Mouse (Mus musculus) cortical plate, adult 2 months (tissue): ENCODE measurements at regions not wholly inside any gene's neighbourhood (a gene's known extent, or its start where the extent isn't known, plus 50 kb on each side); places are given as distances from the start of the nearest gene placed in this dataset.

ENCODE experiments used
- H3K27ac ChIP-seq: fragments of 200-500 bp; 2 replicates; pipeline ENCODE4 v1.5.1; 2012; ENCODE audit warnings: low read length, control low read depth, inconsistent platforms; ENCODE audit not compliant: insufficient read depth
- H3K4me1 ChIP-seq: fragments of 200-500 bp; 2 replicates; pipeline ENCODE4 v1.6.1; 2011; ENCODE audit warnings: low read length; ENCODE audit not compliant: control insufficient read depth, insufficient read depth
- H3K4me3 ChIP-seq: fragments of 200-500 bp; 2 replicates; pipeline ENCODE4 v1.5.1; 2011; ENCODE audit warnings: mild to moderate bottlenecking, low read length, control low read depth; ENCODE audit not compliant: insufficient read depth
- CTCF ChIP-seq: fragments of 200-500 bp; IDR thresholded peaks from 2 replicates; pipeline ENCODE4 v1.5.1; 2011; ENCODE audit warnings: mild to moderate bottlenecking, control low read depth, low read length; ENCODE audit not compliant: insufficient read depth; ENCODE audit errors: extremely low read depth
- POLR2A ChIP-seq: fragments of 200-500 bp; IDR thresholded peaks from 2 replicates; pipeline ENCODE4 v1.6.1; 2011; ENCODE audit warnings: mild to moderate bottlenecking, low read length, control low read depth; ENCODE audit not compliant: insufficient read depth; ENCODE audit errors: extremely low read depth

DNA sequence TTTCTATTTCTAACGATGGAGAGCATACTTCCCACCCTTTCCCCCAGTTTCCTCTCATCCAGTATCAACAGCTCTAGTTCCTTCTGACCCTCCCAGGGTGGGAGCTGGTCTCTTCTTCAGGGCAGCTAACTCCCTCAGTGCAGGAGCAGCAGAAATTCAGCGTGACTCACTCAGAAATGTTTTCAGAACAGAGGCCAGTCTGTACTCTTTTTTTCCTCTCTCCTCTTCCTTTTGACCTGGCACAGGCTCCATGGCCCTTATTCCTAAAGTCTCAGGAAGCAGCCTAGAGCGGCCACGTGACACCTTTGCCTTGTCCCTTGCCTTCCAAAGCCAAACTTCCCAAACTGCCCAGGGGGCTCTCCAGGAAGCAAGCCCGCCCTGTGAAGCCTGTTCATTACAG, 55.4 kb downstream of the Pja1 start:
- Histone ChIP-seq H3K4me1 (no peaks in the 10 kb centered on the region), H3K4me3 (no peak overlapping the region), H3K27ac (no peak overlapping the region)
- TF ChIP-seq POLR2A (no peak), CTCF (no peak)

DNA sequence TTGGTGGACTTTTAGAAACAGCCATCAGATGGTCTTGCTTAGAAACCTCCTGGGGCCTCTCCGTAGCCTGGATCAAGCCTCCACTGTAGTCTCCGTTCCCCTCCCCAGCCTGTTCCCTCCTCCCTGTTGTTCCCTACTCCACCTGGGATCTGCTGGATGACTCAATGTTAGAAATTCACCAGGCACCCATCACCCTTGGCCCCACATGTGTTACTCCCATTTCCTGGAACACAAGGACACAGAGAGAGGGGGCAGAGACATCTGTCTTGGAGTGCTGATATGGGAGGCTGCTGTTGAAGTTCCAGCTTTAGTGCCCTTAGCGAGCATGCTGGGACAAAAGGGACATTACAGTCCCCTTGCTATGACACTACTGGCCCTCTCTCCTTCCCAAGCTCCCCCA, 60.1 kb downstream of the Pja1 start:
- no peak overlapping the region for H3K4me3 ChIP-seq
- no peak overlapping the region for H3K27ac ChIP-seq
- TF ChIP-seq POLR2A (no peak), CTCF (no peak)
- H3K4me1 ChIP-seq = peaks cover 3% of the 10 kb centered on the region

- Histone ChIP-seq H3K4me1 (peaks cover 3% of the 10 kb centered on the region), H3K4me3 (no peak overlapping the region), H3K27ac (no peak overlapping the region)
- TF ChIP-seq POLR2A (no peak), CTCF (no peak)
Observed at GRCm38 (mm10) chrX:99409858-99410257, 61.2 kb downstream of the Pja1 start.

- Histone ChIP-seq H3K27ac (no peak overlapping the region), H3K4me1 (peaks cover 3% of the 10 kb centered on the region), H3K4me3 (no peak overlapping the region)
- TF ChIP-seq POLR2A = no peak
- TF ChIP-seq CTCF = no peak
Observed at GRCm38 (mm10) chrX:99409331-99409730, 61.7 kb downstream of the Pja1 start.

DNA sequence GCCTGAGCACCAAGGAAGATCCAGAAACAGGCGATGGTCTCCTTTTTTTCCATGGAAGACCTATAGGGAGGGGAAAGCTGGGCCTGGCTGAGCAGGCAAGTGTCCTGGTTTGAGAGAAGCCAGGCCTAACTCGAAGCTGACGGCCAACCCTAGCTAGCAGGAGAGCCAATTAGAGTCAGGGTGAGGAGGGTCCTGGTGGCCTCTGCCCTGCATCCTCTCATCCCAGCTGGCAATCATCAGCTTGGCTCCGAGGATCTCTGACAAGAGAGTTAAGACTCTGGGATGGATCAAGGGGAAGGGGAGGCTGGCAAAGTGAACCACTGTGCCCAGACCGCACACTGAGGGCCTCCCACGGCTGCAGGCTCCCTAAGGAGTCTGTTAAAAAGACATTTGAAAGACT, 62.3 kb downstream of the Pja1 start:
- Histone ChIP-seq H3K4me1 (peaks cover 3% of the 10 kb centered on the region), H3K27ac (no peak overlapping the region), H3K4me3 (no peak overlapping the region)
- no peak for TF ChIP-seq CTCF

DNA sequence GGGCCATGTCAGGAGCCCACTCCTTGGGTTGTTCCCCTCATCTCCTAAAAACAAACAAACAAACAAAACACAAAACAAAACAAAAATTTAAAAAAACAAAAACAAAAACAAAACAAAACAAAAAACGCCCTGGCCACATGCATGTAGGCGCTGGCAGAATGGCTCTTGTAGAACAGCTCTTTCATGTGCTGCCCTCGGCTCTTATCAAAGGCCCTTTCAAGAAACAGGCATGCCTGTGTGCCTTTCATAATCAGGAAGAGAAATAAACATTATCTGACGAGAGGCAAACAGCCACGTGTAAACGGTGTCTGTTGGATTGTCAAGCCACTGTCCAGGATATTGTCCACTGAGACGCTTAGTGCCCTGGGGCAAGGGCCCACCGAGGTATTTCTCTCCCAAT, 65.2 kb downstream of the Pja1 start:
- no peak for TF ChIP-seq POLR2A
- TF ChIP-seq CTCF = no peak
- Histone ChIP-seq H3K27ac (no peak overlapping the region), H3K4me3 (no peak overlapping the region), H3K4me1 (peaks cover 3% of the 10 kb centered on the region)

- Histone ChIP-seq H3K4me3 (no peak overlapping the region), H3K27ac (no peak overlapping the region), H3K4me1 (no peaks in the 10 kb centered on the region)
- TF ChIP-seq POLR2A (no peak), CTCF (no peak)
Observed at GRCm38 (mm10) chrX:99403521-99404149, 67.4 kb downstream of the Pja1 start.

GRCm38 (mm10) chrX:99402841-99403520, 68.1 kb downstream of the Pja1 start:
- no peaks in the 10 kb centered on the region for H3K4me1 ChIP-seq
- H3K4me3 ChIP-seq = no peak overlapping the region
- TF ChIP-seq POLR2A (no peak), CTCF (peak; percentile 23; the same call in 1 of the 2 replicates)
- no peak overlapping the region for H3K27ac ChIP-seq

GRCm38 (mm10) chrX:99397344-99397743, 73.7 kb downstream of the Pja1 start:
- no peak overlapping the region for H3K27ac ChIP-seq
- TF ChIP-seq POLR2A (no peak), CTCF (no peak)
- H3K4me1 ChIP-seq = no peaks in the 10 kb centered on the region
- no peak overlapping the region for H3K4me3 ChIP-seq

- no peaks in the 10 kb centered on the region for H3K4me1 ChIP-seq
- no peak overlapping the region for H3K4me3 ChIP-seq
- no peak overlapping the region for H3K27ac ChIP-seq
- TF ChIP-seq POLR2A = no peak
- TF ChIP-seq CTCF = no peak
Observed at GRCm38 (mm10) chrX:99396180-99396579, 74.9 kb downstream of the Pja1 start.
